Mouse (Mus musculus) frontal cortex, postnatal 14 days (tissue): Measurements from ENCODE around the gene Nphp3.

Source experiments
- DNase-seq, 2 experiments: peaks; one replicate each; pipeline ENCODE4 v3.0.0; 2022; ENCODE audit warnings: low spot score in 2 of 2

Nphp3 gene

DNA sequence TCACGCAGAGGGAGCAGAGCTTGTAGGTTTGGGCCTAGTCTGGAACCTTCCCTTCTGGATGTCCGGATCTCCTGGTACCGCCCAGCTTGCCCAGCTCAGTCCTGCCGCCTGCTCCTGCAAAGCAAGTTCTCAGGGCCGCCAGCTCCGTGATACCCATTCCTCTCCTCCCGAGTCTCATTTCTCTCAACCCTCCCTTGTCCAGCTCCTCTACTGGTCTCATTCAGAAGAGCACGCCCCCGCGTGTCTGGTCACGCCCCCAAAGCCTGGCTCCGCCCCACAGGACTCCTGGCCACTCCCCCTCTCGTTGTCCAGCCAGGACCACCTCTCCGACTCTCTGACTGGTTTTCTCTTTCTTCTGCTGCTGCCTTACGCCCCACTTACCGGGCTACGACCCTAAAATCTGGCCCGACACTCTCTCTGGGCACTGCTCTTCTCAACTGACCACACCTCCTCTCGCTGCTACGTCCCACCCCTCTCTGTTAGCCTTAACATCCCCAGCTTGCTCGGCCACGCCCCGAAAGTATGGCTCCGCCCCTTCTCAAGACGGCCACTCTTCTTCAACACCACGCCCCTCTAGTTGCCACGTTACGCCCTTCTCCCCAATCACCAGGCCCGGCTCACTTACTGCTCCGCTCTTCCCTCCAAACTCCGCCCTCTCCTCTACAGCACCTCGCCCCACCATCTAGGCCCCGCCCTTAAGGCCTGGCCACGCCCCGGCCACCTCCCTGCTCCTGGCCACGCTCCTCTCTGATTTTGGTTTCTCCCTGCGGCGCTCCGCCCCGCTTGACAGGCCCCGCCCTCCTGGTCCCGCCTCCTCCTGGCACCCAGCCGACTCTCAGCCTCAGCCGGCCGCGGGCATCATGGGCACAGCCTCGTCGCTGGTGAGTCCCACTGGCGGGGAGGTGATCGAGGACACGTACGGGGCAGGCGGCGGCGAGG, at the start of gene Nphp3:
Gene Nphp3 (plus strand): TSS at position 624 of the 939 bp plus-strand sequence.
- DNase-seq: peak; percentile 98 to 99

- DNase-seq: no peak
Observed at GRCm38 (mm10) chr9:103958722-103959121, 43.6 kb upstream of the Nphp3 start.

DNA sequence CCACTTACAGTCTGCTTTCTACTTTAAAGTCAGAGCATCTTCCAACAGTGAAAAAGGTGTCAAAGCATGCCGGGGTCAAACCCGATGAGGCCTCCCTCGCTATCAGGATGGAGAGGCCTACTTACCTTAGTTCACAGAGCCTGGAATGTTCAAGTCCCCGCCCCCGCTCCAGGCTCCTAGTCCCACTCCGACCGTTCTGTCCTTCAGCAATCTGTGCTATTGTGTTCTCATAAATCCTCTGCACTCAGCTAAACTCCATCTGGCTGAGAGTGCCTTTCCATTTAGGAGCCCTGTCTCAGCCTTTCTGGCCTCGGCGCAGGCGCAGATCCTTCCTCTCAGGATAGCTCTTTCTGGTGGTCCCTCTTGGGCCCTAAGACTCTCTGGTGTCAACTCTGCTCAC, 42.4 kb upstream of the Nphp3 start:
- DNase-seq: no peak

- peak in 1 of 2 experiments; percentile 25 for DNase-seq
Observed at GRCm38 (mm10) chr9:103996496-103996895, 5.8 kb upstream of the Nphp3 start.

- no peak for DNase-seq
Observed at GRCm38 (mm10) chr9:104000601-104001000, 1.7 kb upstream of the Nphp3 start.

DNA sequence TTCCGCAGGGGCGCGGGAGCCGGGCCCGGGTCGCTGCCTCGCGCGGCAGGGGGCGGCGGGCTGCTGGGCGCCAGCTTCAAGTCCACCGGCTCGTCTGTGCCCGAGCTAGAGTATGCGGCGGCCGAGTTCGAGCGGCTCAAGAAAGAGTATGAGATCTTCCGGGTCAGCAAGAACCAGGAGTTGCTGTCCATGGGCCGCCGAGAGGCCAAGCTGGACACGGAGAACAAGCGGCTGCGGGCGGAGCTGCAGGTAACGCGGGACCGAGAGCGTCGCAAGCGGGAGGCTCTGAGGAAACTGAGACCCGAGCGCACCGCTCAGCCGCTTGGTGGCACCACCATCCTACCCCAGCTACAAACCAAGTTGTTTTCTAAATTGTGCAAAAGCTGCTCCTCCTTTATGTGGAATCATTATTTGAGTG, 578 bp downstream of the Nphp3 start:
- DNase-seq: no peak

DNA sequence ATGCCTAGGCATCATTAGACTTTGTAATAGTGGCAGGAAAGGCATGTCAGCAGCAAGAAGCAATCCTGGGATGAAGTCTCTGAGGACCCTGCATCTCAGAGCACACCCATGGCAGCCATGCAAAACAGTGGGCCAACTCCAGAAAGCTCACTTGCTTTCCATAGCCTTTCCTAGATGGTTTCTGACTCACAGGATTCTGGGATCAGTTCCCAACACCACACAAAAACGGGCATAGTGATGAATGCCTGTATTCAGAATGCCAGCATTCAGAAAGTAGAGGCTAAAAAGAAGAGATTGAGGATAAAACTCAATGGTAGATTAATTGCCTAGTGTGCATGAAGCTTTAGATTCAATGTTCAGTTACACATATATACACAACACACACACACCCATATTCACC, 12.2 kb downstream of the Nphp3 start:
- no peak for DNase-seq

- DNase-seq: no peak
Observed at GRCm38 (mm10) chr9:104021026-104021425, 18.7 kb downstream of the Nphp3 start.

GRCm38 (mm10) chr9:104027186-104027585, 24.8 kb downstream of the Nphp3 start:
- no peak for DNase-seq

- no peak for DNase-seq
Observed at GRCm38 (mm10) chr9:104029861-104030260, 27.5 kb downstream of the Nphp3 start.

DNA sequence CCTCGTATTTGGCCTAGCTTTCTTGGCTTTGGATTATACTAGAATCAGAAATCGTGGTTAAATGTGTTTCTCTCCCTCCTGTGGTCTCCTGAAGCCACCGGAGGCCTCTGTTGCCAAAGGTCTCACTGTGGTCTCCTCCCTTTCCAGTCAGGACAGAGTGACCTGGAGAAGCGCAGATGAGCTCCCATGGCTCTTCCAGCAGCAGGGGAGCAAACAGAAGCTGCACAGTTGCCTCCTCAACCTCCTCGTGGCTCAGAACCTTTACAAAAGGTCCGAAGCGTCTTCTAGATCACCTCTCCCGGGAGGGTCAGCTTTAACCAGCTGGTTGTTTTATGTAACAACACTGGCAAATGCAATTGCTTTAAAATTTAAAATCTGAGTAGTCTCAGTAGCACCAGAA, 31.9 kb downstream of the Nphp3 start:
- no peak for DNase-seq

DNA sequence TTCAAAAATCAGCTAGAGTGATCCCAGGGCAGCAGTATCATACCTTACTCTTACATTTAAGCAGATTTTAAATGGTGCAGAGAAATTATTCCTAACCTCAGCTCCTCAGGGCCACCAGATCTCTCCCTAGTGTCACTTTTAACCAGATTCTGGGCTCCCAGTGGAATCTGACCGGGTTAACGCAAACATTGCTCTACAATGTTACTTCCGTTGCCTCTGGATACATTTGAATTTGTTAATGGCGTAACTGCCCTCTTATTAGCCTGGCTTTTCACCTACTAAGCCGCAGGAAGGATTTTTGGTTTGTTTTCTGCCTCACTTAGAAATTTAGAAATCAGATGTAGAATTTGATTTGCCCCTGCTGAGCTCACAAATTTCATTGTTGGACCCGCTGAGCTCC, 32.4 kb downstream of the Nphp3 start:
- DNase-seq: no peak

DNA sequence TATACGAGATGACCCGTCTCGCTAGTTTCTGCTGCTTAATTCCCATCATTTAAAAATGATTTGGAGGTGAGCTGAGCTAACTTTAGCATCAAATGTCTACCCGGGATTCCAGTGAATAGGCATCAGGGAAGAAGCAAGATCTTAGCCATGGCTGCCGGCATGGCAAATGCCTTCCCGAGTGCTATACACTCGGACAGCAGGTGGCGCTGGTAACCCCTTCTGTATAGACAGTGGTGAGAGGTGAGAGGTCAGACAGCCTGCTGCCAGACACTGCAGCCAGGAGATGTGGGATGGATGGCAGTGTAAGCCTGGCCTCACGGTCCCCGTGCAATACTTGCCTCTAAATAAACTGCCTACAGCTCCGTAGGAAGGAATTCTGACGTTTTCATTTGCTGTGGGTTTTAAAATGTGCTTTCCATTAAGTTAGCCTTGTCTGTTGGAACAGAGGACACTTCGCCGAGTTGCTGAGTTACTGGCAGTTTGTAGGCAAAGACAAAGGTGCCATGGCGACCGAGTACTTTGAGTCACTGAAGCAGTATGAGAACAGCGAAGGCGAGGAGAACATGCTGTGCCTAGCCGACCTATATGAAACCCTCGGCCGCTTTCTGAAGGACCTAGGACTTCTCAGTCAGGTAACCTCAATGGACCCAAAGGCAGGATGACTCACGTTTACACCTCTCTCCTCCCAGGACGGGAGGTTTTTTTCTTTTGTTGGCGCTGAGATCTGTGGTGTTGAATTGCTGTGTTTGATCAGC, 33.1 kb downstream of the Nphp3 start:
- peak; percentile 49 to 65 for DNase-seq

- DNase-seq: no peak
Observed at GRCm38 (mm10) chr9:104038266-104038665, 35.9 kb downstream of the Nphp3 start.

GRCm38 (mm10) chr9:104039031-104039695, 36.8 kb downstream of the Nphp3 start:
- no peak for DNase-seq

- no peak for DNase-seq
Observed at GRCm38 (mm10) chr9:104039742-104040141, 37.4 kb downstream of the Nphp3 start.

- DNase-seq: no peak
Observed at GRCm38 (mm10) chr9:104040362-104040761, 38.0 kb downstream of the Nphp3 start, which contains the start of gene Gm28305. Gm28305 (plus strand) TSS chr9:104040662.

DNA sequence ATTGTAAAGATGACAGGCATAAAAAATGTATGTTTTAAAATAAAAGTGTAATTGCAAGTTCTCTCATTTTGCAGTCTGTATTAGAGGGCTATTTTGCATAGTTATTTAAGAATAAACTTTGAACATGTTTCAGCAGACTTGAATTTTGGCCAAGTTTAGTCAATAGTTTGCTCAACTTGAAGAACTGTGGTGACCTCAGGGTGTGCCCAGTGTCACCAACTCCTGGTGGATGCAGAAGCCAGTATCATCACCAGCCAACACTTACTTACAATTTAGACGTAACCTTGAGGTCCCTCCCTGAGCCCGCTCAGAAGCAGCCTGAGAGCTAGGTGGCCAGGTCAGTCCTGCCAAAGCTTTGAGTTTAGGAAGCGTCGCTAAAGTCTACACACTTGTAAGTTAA, 41.3 kb downstream of the Nphp3 start:
- DNase-seq: no peak

- no peak for DNase-seq
Observed at GRCm38 (mm10) chr9:104051028-104051427, 48.7 kb downstream of the Nphp3 start.

DNA sequence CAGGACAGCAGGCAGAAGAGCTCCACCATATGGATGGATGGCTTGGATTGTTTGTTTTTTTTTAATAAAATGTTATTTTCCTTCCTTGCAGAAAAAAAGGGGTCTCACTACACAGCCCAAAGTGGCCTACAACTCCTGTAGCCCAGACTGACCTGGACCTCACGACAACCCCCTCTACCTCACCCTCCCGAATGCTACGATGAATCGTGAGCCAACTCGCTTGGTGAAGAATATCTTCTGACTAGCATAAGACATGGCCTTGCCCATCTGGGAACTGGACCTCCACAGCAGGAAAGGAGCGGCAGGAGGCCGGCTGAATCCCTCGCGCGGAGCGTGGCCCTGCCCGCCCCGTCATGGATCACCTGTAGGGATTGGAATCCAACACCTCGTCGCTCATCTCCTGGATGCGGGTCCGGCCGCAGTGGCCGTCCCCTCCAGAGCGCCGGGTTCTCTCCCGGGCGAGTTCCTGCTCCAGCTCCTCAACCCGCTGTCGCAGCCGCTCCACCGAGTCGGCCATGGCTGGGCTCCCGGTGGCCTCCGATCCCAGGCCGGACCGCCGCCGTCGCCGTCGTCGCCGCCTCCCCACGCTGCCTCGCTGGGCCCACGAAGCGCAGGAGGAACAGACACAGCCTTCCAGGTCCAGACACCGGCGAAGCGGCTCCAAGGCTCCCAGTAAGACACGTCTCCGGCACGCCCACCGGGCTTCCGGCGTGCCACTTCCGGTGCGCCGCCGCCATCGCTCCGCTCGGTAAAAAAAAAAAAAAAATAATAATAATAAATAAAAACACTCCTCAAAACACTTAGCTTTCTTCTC, 60.3 kb downstream of the Nphp3 start, which contains the start of gene Uba5:
Gene Uba5 (minus strand): TSS at position 705 of the 814 bp plus-strand sequence.
- DNase-seq: peak; percentile 7 to 55
